Mouse (Mus musculus) hindbrain, embryonic 15.5 days (tissue): Measurements from ENCODE around the gene Gmfb. TPM values are rescaled to one million over a fixed set of nuclear protein-coding genes. Genes with fewer than 3 reads are reported as not detected.

Source experiments
- ATAC-seq: fragments of 200-750 bp; cut with Nextera tagmentation; 2 replicates; pipeline ENCODE4 v1.8.0; 2017; ENCODE audit warnings: low read depth, moderate number of reproducible peaks, moderate TSS enrichment; ENCODE audit not compliant: low FRiP score
- H3K27ac ChIP-seq: fragments of 300-500 bp; sonication (generic); replicated peaks from 2 replicates; pipeline ENCODE4 v1.5.1; 2015; ENCODE audit warnings: mild to moderate bottlenecking, inconsistent platforms
- H3K27me3 ChIP-seq: fragments of 300-500 bp; sonication (generic); 2 replicates; pipeline ENCODE4 v1.6.1; 2015; ENCODE audit warnings: control low read depth, inconsistent platforms
- H3K36me3 ChIP-seq: fragments of 300-500 bp; sonication (generic); 2 replicates; pipeline ENCODE4 v1.6.1; 2015; ENCODE audit warnings: control low read depth, inconsistent platforms
- H3K4me1 ChIP-seq: fragments of 300-500 bp; sonication (generic); replicated peaks from 2 replicates; pipeline ENCODE4 v1.6.1; 2015; ENCODE audit warnings: control low read depth, inconsistent platforms
- H3K4me2 ChIP-seq: fragments of 300-500 bp; sonication (generic); 2 replicates; pipeline ENCODE4 v1.6.1; 2015; ENCODE audit warnings: moderate library complexity, mild to moderate bottlenecking, inconsistent platforms
- H3K4me3 ChIP-seq: fragments of 300-500 bp; sonication (generic); 2 replicates; pipeline ENCODE4 v1.5.1; 2015; ENCODE audit warnings: mild to moderate bottlenecking, inconsistent platforms
- H3K9ac ChIP-seq: fragments of 300-500 bp; sonication (generic); 2 replicates; pipeline ENCODE4 v1.6.1; 2015; ENCODE audit warnings: inconsistent platforms
- H3K9me3 ChIP-seq: fragments of 300-500 bp; sonication (generic); 2 replicates; pipeline ENCODE4 v1.6.1; 2016; ENCODE audit warnings: control low read depth, inconsistent platforms
- WGBS: fragments of 180-500 bp; shearing (Covaris S2); methylation state at CpG from one replicate; pipeline ENCODE4 v1.1.7; 2015; 5-methylcytosine and 5-hydroxymethylcytosine counted together
- polyA plus RNA-seq: library from polyadenylated mRNA; unstranded; fragments of >200 nt; fragmentation: Nextera tagmentation; extraction: Ambion mirVana; gene quantifications from 2 replicates; pipeline ENCODE4 v1.2.1, GENCODE M21; 2015

The Gmfb gene
- 116 and 118 TPM in 2 replicates for polyA plus RNA-seq

GRCm38 (mm10) chr14:46821873-46822716, at the start of gene Gmfb:
Gene Gmfb (minus strand): TSS chr14:46822242.
- peak; percentile 97 for ATAC-seq
- Histone ChIP-seq H3K9me3 (no peaks in the 10 kb centered on the region), H3K9ac (peak within 1 kb of the TSS; percentile 97), H3K4me1 (peaks cover 20% of the 10 kb centered on the region), H3K27me3 (0 out of 2 replicates have a peak, but pooled peaks cover 2% of the 10 kb centered on the region), H3K36me3 (no peaks in the 10 kb centered on the region; the same call in 1 of the 2 replicates), H3K27ac (peak within 1 kb of the TSS; percentile 89), H3K4me3 (peak within 1 kb of the TSS; percentile 97), H3K4me2 (peak within 1 kb of the TSS; percentile 93)
- WGBS, result under 1% methylated on average over 65 of the region's 65 CpGs

- 94% methylated on average over 5 of the region's 5 CpGs for WGBS
These were observed 40.9 kb upstream of the Gmfb start for GRCm38 (mm10) chr14:46862922-46863321.

GRCm38 (mm10) chr14:46853677-46854076, 31.6 kb upstream of the Gmfb start:
- Histone ChIP-seq H3K4me2 (no peak overlapping the region), H3K27ac (no peak overlapping the region), H3K36me3 (no peaks in the 10 kb centered on the region), H3K4me3 (no peak overlapping the region), H3K9me3 (no peaks in the 10 kb centered on the region), H3K4me1 (no peaks in the 10 kb centered on the region), H3K27me3 (no peaks in the 10 kb centered on the region), H3K9ac (no peak overlapping the region)
- no peak for ATAC-seq
- 85% methylated on average over 11 of the region's 11 CpGs for WGBS

More at GRCm38 (mm10) chr14:46862922-46863321, 40.9 kb upstream of the Gmfb start:
- no peaks in the 10 kb centered on the region for H3K27me3 ChIP-seq
- H3K9ac ChIP-seq, result no peak overlapping the region
- ATAC-seq, result no peak
- no peaks in the 10 kb centered on the region for H3K4me1 ChIP-seq
- H3K4me2 ChIP-seq, result no peak overlapping the region
- H3K9me3 ChIP-seq, result no peaks in the 10 kb centered on the region
- H3K36me3 ChIP-seq, result no peaks in the 10 kb centered on the region
- H3K4me3 ChIP-seq, result no peak overlapping the region
- H3K27ac ChIP-seq, result no peak overlapping the region

- 98% methylated on average over 1 of the region's 1 CpGs for WGBS
- no peaks in the 10 kb centered on the region for H3K9me3 ChIP-seq
These were observed 27.7 kb upstream of the Gmfb start for GRCm38 (mm10) chr14:46849769-46850168.

GRCm38 (mm10) chr14:46848736-46849135, 26.7 kb upstream of the Gmfb start:
- WGBS, result 76% methylated on average over 5 of the region's 5 CpGs
- no peaks in the 10 kb centered on the region for H3K9me3 ChIP-seq

More at GRCm38 (mm10) chr14:46849769-46850168, 27.7 kb upstream of the Gmfb start:
- H3K4me1 ChIP-seq, result no peaks in the 10 kb centered on the region
- no peak overlapping the region for H3K9ac ChIP-seq
- no peaks in the 10 kb centered on the region for H3K27me3 ChIP-seq
- ATAC-seq, result no peak
- H3K4me2 ChIP-seq, result no peak overlapping the region
- H3K4me3 ChIP-seq, result no peak overlapping the region
- no peak overlapping the region for H3K27ac ChIP-seq
- no peaks in the 10 kb centered on the region for H3K36me3 ChIP-seq

GRCm38 (mm10) chr14:46848063-46848590, 26.1 kb upstream of the Gmfb start:
- H3K36me3 ChIP-seq, result no peaks in the 10 kb centered on the region
- ATAC-seq, result no peak
- no peaks in the 10 kb centered on the region for H3K9me3 ChIP-seq
- H3K27me3 ChIP-seq, result no peaks in the 10 kb centered on the region
- H3K4me2 ChIP-seq, result no peak overlapping the region
- H3K4me1 ChIP-seq, result no peaks in the 10 kb centered on the region
- no peak overlapping the region for H3K27ac ChIP-seq
- 90% methylated on average over 4 of the region's 4 CpGs for WGBS
- no peak overlapping the region for H3K9ac ChIP-seq
- no peak overlapping the region for H3K4me3 ChIP-seq

More at GRCm38 (mm10) chr14:46848736-46849135, 26.7 kb upstream of the Gmfb start:
- Histone ChIP-seq H3K4me3 (no peak overlapping the region), H3K27ac (no peak overlapping the region), H3K27me3 (no peaks in the 10 kb centered on the region), H3K9ac (no peak overlapping the region), H3K36me3 (no peaks in the 10 kb centered on the region), H3K4me2 (no peak overlapping the region), H3K4me1 (no peaks in the 10 kb centered on the region)
- no peak for ATAC-seq

GRCm38 (mm10) chr14:46845706-46846105, 23.7 kb upstream of the Gmfb start:
- no peak overlapping the region for H3K9ac ChIP-seq
- peaks cover 10% of the 10 kb centered on the region for H3K36me3 ChIP-seq
- no peaks in the 10 kb centered on the region for H3K9me3 ChIP-seq
- no peak overlapping the region for H3K4me3 ChIP-seq
- no peak overlapping the region for H3K4me2 ChIP-seq
- H3K4me1 ChIP-seq, result no peaks in the 10 kb centered on the region
- no peak overlapping the region for H3K27ac ChIP-seq
- 96% methylated on average over 11 of the region's 11 CpGs for WGBS
- H3K27me3 ChIP-seq, result no peaks in the 10 kb centered on the region
- no peak for ATAC-seq

GRCm38 (mm10) chr14:46839326-46839725, 17.3 kb upstream of the Gmfb start:
- Histone ChIP-seq H3K4me2 (no peak overlapping the region), H3K4me3 (no peak overlapping the region), H3K27ac (no peak overlapping the region), H3K4me1 (no peaks in the 10 kb centered on the region), H3K27me3 (no peaks in the 10 kb centered on the region), H3K9ac (no peak overlapping the region), H3K9me3 (no peaks in the 10 kb centered on the region), H3K36me3 (peaks cover 11% of the 10 kb centered on the region)
- WGBS, result 78% methylated on average over 4 of the region's 4 CpGs
- ATAC-seq, result no peak

- ATAC-seq, result no peak
- 0 out of 2 replicates have a peak, but pooled peaks cover 2% of the 10 kb centered on the region for H3K27me3 ChIP-seq
- H3K27ac ChIP-seq, result 0 out of 2 replicates have a peak overlapping the region, but pooled peaks have one; percentile 4
- H3K4me2 ChIP-seq, result peak overlapping the region; percentile 86
- no peaks in the 10 kb centered on the region for H3K36me3 ChIP-seq
- H3K4me1 ChIP-seq, result peaks cover 14% of the 10 kb centered on the region
- H3K9ac ChIP-seq, result peak overlapping the region; percentile 65
- H3K9me3 ChIP-seq, result no peaks in the 10 kb centered on the region
- WGBS, result 9% methylated on average over 40 of the region's 40 CpGs
- H3K4me3 ChIP-seq, result peak overlapping the region; percentile 76
These were observed 10.6 kb upstream of the Gmfb start for GRCm38 (mm10) chr14:46832354-46833272.

GRCm38 (mm10) chr14:46831837-46832333, 9.8 kb upstream of the Gmfb start, which contains the start of gene Cgrrf1:
Gene Cgrrf1 (plus strand): TSS chr14:46832125.
- H3K4me3 ChIP-seq, result peak within 1 kb of the TSS; percentile 76
- H3K4me1 ChIP-seq, result peaks cover 14% of the 10 kb centered on the region
- 0 out of 2 replicates have a peak, but pooled peaks cover 2% of the 10 kb centered on the region for H3K27me3 ChIP-seq
- ATAC-seq, result peak; percentile 99
- H3K4me2 ChIP-seq, result peak within 1 kb of the TSS; percentile 86
- H3K36me3 ChIP-seq, result no peaks in the 10 kb centered on the region
- WGBS, result under 1% methylated on average over 32 of the region's 32 CpGs
- H3K9ac ChIP-seq, result peak within 1 kb of the TSS; percentile 65
- H3K27ac ChIP-seq, result 0 out of 2 replicates have a peak within 1 kb of the TSS, but pooled peaks have one; percentile 4
- no peaks in the 10 kb centered on the region for H3K9me3 ChIP-seq

GRCm38 (mm10) chr14:46831295-46831694, 9.3 kb upstream of the Gmfb start:
- no peak for ATAC-seq
- Histone ChIP-seq H3K9ac (peak overlapping the region; percentile 65), H3K36me3 (no peaks in the 10 kb centered on the region), H3K4me1 (peaks cover 14% of the 10 kb centered on the region), H3K4me3 (peak overlapping the region; percentile 76), H3K27ac (no peak overlapping the region), H3K27me3 (0 out of 2 replicates have a peak, but pooled peaks cover 2% of the 10 kb centered on the region), H3K9me3 (no peaks in the 10 kb centered on the region), H3K4me2 (peak overlapping the region; percentile 86)
- 4% methylated on average over 4 of the region's 4 CpGs for WGBS
